Mouse (Mus musculus): ENCODE results near the gene Elane.

- TF ChIP-seq POLR2A (IDR thresholded peaks at IDR 0.05; ENCODE audit: insufficient read depth, low read depth, low read length) (no peak), CTCF (IDR thresholded peaks at IDR 0.05; ENCODE audit: insufficient read depth, low read depth, low read length) (no peak)
Observed at GRCm38 (mm10) chr10:79860079-79860911, 25.8 kb upstream of the Elane start.
